Mouse (Mus musculus): Measurements from ENCODE around the gene Gm42791.

DNA sequence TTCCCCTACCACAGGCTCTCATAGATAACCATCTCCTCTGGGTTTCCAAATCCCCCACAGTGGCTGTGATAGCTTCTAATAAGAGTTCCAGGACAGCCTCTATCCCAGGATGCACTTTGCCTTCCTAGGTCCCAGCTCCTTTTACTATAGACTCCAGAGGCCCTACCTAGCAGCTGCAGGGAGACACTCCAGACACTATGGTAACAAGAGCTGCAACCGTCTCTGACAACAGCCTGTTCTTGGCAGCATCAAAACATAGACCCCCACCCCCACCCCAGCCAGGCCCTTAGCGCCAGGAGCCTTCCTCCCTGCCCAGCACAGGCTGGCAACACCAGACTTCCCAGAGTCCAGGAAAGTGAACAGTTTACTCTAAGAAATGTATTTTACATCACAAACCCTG lies 8.2 kb upstream of the Gm42791 start:
- TF ChIP-seq CTCF (IDR thresholded peaks at IDR 0.05; ENCODE audit: control insufficient read depth, insufficient read depth, low read length) (no peak), POLR2A (IDR thresholded peaks at IDR 0.05; ENCODE audit: borderline replicate concordance, control insufficient read depth, low read depth, low read length) (no peak)

Data from bone marrow, adult 2 months (tissue).